Mouse (Mus musculus) gastrocnemius, postnatal 4 days (tissue): ENCODE results near the gene Nudt4. TPM values are rescaled to one million over a fixed set of nuclear protein-coding genes. Genes with fewer than 3 reads are reported as not detected.

ENCODE experiments used
- DNase-seq, 2 experiments: peaks; one replicate each; pipeline ENCODE4 v3.0.0; 2021 to 2022; ENCODE audit warnings: low spot score in 2 of 2, mixed read lengths in 2 of 2
- long read RNA-seq, 2 experiments: library from polyadenylated mRNA; stranded (forward); transcript quantifications; one replicate each; pipeline ENCODE4 v2.0.0; 2021
- total RNA-seq, 2 experiments: library from RNA; stranded (reverse); gene quantifications; 2 replicates each; pipeline ENCODE4 v1.2.3; 2021

Nudt4 gene
- 100 to 1,000 TPM; 213 to 216 TPM for total RNA-seq
- long read RNA-seq, experiment 1, transcript Nudt4-201 (5 exons, 3,210 nt): major isoform, 150 of 235 reads
- long read RNA-seq, experiment 1, partial matches to known transcripts: 19 of 235 reads
- long read RNA-seq, experiment 1, other reads (novel, unspliced or antisense): 66 of 235 reads
- long read RNA-seq, experiment 2, transcript Nudt4-201 (5 exons, 3,210 nt): major isoform, 174 of 293 reads
- long read RNA-seq, experiment 2, partial matches to known transcripts: 4 of 293 reads
- long read RNA-seq, experiment 2, other reads (novel, unspliced or antisense): 115 of 293 reads

DNA sequence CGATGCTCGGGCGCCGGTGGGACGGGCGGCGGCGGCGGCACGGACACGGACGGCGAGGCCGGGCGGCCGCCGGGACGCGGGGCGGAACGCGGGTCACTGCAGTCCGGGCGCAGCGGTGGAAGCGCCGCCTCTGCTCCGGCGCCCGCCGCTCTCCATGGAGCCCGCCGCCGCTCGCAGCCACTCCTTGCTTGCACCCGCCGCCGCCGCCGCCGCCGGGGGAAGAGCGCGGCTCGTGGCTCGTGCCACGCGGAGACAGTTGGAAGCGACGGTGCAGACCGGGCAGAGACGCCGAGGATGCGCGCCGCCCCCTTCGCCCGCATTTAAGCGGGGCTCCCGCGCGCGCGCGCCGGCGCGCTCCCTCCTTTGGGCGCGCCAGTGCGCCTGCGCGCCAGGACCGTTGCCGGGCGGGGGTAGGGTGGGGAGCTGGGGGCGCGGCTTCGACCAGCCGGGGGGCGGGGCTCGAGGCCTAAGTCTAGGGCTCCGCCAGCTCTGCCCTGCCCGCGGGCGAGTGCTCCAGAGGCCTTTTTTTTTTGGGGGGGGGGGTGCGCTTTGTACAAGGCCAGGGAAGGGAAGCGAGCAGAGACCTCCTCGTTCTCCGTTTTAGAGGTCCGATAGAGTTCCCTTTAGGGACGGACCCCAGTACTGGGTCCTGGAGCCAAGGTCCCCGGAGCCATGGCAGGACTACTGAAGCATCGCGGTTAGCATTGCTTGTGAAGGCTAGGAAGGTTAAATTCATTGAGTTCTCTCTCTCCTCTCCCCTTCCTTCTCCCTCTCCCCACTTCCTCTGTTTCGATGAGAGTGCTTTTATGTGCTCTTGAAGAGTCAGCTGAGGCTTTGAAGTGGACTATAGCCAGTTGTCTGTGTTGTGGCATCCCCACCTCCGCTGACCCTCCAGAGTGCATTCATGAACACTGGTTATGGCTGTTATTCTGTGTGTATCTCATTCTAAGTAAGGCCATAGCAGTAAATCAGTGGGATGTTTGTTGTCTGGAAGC, at the start of gene Nudt4:
TSS of gene Nudt4 (minus strand) at position 296 of the 995 bp plus-strand sequence.
- DNase-seq: peak; percentile 88 to 90

- DNase-seq: peak in 1 of 2 experiments; percentile 16
Observed at GRCm38 (mm10) chr10:95611331-95611721, 47.4 kb upstream of the Nudt4 start.

GRCm38 (mm10) chr10:95610666-95611330, 46.9 kb upstream of the Nudt4 start:
- DNase-seq: no peak

DNA sequence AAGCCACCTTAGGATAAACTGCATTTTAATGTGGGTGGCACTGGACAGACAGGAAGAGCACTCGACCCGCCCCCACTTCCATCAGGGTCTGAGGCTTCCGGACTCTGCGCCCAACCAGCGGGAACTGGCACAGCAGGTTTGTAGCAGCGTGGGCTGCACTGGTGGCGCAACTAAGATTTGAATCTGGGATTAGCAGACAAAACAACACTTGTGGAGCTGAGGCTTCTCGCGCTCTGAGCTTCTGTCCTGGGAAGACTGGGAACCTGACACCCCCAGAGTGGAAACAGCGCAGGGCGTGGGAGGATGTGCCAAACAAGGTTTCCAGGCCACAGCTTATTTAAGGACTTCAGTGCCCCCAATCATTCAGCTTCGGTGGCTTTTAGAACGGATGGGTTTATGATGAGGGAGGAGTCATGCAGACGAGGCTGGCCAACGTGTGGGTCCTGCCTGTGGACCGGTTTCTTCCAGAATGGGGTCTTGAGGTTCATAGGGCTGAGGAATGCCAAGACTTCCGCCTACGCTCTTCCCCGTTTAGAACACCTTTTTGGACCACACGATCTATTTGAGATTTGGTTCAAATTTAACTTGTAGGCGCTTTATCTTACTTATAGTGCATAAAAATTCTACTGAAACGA, 41.1 kb upstream of the Nudt4 start:
- DNase-seq: peak in 1 of 2 experiments; percentile 12

DNA sequence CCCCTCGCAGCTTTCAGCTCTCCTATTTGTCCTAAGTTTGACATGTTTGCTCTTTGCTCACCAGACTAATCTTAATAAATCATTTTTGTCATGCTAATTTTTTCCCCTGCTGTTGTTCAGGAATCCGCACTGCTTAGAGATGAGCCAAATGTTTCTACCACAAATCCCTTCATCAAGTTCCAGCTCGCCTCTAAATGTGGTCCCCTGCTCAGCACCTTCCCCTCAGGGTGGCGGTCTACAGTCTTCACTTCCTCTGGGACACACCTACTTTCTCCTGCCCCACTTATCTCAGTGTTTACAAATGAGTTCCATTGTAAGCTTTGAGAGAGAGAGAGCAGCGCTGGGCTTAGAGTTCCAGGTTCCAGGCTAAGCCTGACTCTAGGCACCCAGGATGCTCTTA, 36.6 kb upstream of the Nudt4 start:
- no peak for DNase-seq

- no peak for DNase-seq
Observed at GRCm38 (mm10) chr10:95599740-95600139, 35.8 kb upstream of the Nudt4 start.

DNA sequence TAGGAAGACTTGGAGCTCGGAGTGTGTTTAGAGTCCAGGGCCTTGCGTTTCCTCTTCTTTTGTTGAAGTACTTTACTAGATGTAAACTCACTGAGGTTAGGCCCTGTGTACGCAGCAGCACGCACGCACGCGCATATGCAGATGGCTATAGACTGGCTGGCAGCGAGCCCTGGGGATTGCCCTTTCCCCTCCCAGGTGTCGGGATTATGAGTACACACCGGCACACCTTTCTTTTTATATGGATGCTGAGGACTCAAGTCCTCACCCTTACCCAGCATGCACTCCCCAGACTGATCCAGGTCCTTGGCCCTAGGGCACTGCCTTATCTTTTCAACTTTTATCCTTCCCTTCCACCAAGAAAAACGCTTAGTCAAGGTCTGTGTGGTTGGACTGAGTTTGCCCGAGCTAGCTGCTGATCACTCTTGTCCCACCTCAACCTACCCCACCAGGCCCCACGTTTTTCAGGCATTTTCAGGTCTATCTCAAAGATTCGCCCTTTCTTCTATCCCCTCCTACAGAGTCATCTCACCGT, 34.2 kb upstream of the Nudt4 start:
- no peak for DNase-seq

DNA sequence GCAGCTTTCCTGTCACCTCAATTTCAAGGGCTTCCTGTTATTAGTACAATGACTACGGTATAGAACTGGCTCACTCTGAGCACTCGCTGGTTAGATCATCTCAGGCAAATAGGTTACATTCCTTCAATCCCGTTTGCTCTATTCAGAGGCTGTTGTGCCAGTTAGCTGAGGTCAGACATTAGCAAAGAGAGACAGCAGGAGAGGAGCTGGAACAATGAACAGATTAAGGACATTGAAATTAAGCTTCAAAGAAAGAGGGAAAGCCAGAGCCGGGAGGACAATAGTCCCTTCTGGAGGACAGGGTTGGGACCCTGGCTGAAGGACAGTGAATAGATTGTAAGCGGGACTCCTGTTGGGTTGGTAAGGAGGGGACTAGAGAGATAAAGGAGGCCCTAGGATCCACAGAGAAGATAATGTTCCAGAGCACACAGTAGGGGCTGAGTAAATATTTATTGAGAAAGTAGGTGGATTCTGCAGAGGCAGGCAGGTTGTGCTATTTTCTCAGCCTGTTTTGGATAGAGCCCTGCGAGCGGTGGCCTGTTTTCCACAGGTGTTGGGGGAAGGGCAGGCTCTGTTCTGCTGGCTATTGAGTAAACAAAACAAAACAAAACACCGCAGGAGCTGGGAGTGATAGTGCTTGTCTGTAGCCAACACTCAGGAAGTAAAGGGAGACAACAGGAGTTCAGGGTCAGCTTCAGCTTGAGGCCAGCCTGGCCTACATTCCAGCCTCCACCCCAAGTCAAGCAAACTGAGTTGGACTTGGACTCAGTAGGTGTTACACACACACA, 32.1 kb upstream of the Nudt4 start:
- DNase-seq: no peak

DNA sequence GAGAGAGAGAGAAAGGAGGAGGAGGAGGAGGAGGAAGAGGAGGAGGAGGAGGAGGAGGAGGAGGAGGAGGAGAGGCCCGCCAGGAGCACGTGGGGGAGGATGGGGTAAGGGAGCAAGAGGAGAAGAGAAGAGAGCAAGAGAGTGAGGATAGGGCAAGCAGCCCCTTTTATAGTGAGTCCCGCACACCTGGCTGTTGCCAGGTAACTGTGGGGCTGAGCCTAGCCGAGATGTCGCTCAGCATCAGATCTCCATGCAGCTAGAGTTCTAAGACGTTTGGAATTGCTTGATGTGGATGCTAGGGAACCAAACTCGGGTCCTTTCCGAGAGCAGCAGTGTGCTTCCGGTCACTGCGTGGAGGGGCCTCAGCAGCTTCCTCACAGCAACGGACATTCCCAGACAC, 30.5 kb upstream of the Nudt4 start:
- DNase-seq: no peak

DNA sequence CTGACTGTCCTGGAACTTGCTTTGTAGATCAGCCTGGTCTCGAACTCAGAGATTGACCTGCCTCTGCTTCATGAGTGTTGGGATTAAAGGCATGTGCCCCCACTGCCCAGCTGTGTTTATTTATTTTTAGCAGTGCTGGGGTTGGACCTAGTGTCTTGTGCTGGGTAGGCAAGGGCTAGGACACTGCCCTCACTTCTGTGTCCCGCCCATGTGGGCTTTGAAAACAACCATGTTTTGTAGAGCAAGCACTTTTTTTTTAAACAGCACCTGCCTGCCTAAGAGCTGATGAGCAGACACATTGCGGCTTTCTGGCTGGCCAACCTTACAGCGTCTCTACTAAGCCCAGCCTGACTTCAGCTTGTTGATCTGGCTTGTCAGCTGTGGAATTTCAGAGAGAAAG, 27.3 kb upstream of the Nudt4 start:
- no peak for DNase-seq

- no peak for DNase-seq
Observed at GRCm38 (mm10) chr10:95590196-95590595, 26.2 kb upstream of the Nudt4 start.

GRCm38 (mm10) chr10:95589196-95589595, 25.2 kb upstream of the Nudt4 start:
- no peak for DNase-seq

DNA sequence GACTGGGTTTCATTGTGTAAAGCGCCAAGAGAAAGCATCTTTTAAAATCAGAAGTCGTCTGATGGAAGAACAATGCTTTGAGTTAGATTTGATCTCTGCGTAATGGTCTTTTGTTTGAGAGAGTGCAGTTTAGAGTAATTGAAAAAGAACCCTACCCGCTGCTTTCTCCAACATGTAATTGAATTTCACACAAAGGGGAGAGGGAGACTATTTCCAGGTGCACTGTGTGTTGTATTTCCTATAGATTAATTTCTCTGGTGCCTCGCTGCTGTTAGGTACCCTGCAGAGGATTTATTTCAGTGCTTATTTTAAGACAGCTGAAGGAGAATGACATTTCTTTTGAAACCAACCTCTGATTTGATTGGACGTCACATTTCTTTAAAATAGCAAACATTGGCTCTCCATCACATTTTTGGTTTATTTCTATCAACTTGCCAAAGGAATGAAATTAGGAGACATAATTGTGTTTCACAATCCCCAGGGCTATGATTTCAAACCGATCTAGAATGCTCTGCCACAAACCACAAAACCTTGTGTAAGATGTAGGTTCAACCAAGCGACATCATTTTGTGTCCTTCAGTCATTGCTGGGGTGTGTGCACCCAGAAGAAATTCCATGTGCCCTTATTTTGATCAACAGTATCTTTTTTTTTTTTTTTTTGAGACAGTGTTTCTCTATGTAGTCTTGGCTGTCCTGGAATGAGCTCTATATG, 23.7 kb upstream of the Nudt4 start:
- DNase-seq: no peak

- DNase-seq: no peak
Observed at GRCm38 (mm10) chr10:95585554-95585953, 21.6 kb upstream of the Nudt4 start.

DNA sequence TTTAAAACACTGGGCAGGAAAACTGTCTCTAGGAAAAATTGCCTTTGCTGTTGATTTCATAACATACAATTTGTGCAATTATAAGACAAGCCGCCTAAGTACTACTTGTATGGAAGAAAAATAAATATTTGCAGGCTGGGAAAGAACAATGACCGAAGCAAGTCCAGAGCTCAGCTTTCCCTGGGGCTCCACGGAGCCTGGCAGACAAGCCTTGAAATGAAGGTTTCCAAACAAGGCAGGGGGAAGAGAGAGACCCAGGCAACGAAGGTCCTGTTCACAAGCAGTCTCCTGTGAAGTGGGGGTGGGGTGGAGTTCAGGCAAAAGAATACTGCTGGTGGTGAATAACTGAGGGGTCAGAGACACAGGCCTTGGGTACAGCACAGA, 13.6 kb upstream of the Nudt4 start:
- DNase-seq: no peak

DNA sequence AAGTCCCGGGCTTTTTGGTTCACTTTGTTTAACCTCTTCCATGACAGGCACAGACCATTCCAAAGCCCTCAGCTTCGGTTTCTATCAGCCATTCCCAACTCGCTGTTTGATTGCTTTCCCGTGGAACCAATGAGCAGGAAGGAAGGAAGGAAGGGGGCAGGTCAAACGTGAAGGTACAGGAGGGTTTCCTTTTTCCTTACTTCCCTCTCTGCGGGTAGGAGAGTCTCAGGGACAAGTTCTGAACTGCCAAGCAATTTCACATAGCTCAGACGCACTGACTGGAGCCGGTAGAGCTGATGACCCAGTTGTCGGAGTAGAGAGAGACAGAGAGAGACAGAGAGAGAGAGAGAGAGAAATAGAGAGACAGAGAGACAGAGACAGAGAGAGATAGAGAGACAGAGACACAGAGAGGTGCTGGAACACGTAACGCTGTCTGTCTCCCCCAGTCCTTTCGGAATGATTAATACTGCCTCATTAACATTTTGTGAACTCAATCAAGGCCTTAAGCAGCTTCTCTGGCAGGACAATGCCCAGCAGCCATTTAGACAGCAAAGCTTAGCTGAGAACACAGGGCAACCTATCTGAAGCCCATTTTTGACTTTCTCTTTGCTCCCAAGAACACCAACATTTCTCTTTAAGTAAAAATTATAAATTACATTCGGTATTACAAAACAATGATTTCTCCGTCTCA, 13.1 kb upstream of the Nudt4 start:
- no peak for DNase-seq

- DNase-seq: no peak
Observed at GRCm38 (mm10) chr10:95575839-95576380, 12.0 kb upstream of the Nudt4 start.

GRCm38 (mm10) chr10:95574994-95575393, 11.0 kb upstream of the Nudt4 start:
- no peak for DNase-seq

- no peak for DNase-seq
Observed at GRCm38 (mm10) chr10:95569441-95569840, 5.5 kb upstream of the Nudt4 start.
